Comparison of ENCODE assay signal across 47 mouse cellular contexts in genomic region chr17:37569351-37569750, GRCm38 (mm10). TPM values are rescaled to one million over a fixed set of nuclear protein-coding genes. Genes with fewer than 3 reads are reported as not detected.
"Had no signal": no experiment of that assay in that cellular context is flagged by ENCODE, and none has a peak within 500 bp of the region (broad histone marks: within the 10 kb centered on the region; RNA-seq: fewer than 3 reads in every experiment).

Gene Olfr112, minus strand, starts transcription at chr17:37569451.

- H3K4me3 ChIP-seq: left cerebral cortex, adult 2 months; limb, embryonic 10.5 days; limb, embryonic 12.5 days; limb, embryonic 13.5 days; limb, embryonic 15.5 days; liver, embryonic 12.5 days; liver, embryonic 13.5 days; liver, embryonic 15.5 days; lung, embryonic 15.5 days; megakaryocyte, embryonic 14.5 days; midbrain, embryonic 10.5 days; midbrain, embryonic 12.5 days; midbrain, embryonic 13.5 days; midbrain, embryonic 15.5 days; myocyte had no signal

- H3K27me3 ChIP-seq: limb, embryonic 12.5 days; limb, embryonic 13.5 days; limb, embryonic 15.5 days; liver, embryonic 12.5 days; liver, embryonic 13.5 days; liver, embryonic 15.5 days; lung, embryonic 15.5 days; megakaryocyte, embryonic 14.5 days; midbrain, embryonic 12.5 days; midbrain, embryonic 13.5 days; midbrain, embryonic 15.5 days had no signal

- DNase-seq: left cerebral cortex, postnatal 4 days; liver; liver, embryonic 13.5 days; liver, postnatal 0 days; lung, adult 18-20 months; lung, adult 2 months; lung, embryonic 14.5 days; lung, postnatal 10 days; lung, postnatal 14 days; lung, postnatal 36 days; lung, postnatal 4 days; midbrain, embryonic 14.5 days had no signal

- H3K36me3 ChIP-seq: limb, embryonic 10.5 days; limb, embryonic 12.5 days; limb, embryonic 13.5 days; limb, embryonic 15.5 days; liver, embryonic 12.5 days; liver, embryonic 13.5 days; liver, embryonic 15.5 days; lung, embryonic 15.5 days; midbrain, embryonic 10.5 days; midbrain, embryonic 12.5 days; midbrain, embryonic 13.5 days; midbrain, embryonic 15.5 days had no signal

- H3K27ac ChIP-seq: left cerebral cortex, adult 2 months; limb, embryonic 10.5 days; limb, embryonic 12.5 days; limb, embryonic 13.5 days; limb, embryonic 15.5 days; liver, embryonic 12.5 days; liver, embryonic 13.5 days; liver, embryonic 14.5 days; liver, embryonic 15.5 days; lung, embryonic 15.5 days; macrophage; midbrain, embryonic 10.5 days; midbrain, embryonic 12.5 days; midbrain, embryonic 13.5 days; midbrain, embryonic 15.5 days had no signal

- H3K4me1 ChIP-seq: limb, embryonic 10.5 days; limb, embryonic 12.5 days; limb, embryonic 13.5 days; limb, embryonic 15.5 days; liver, embryonic 12.5 days; liver, embryonic 13.5 days; liver, embryonic 15.5 days; lung, embryonic 15.5 days; megakaryocyte, embryonic 14.5 days; midbrain, embryonic 10.5 days; midbrain, embryonic 12.5 days; midbrain, embryonic 13.5 days; midbrain, embryonic 15.5 days had no signal

RNA-seq across cellular contexts. Expression of gene Olfr112, which starts in this region (rescaled TPM):
- total RNA-seq: left cerebral cortex, adult 2 months; left cerebral cortex, adult 8-10 months; left cerebral cortex, postnatal 10 days; left cerebral cortex, postnatal 14 days; left cerebral cortex, postnatal 25 days; left cerebral cortex, postnatal 36 days; left cerebral cortex, postnatal 4 days; liver, adult 2 months; megakaryocyte progenitor cell, adult 5-6 weeks; megakaryocyte, adult 5-6 weeks; megakaryocyte-erythroid progenitor cell, adult 5-6 weeks; midbrain, postnatal 0 days; monocyte, adult 5-6 weeks had no signal
- polyA plus RNA-seq: limb, embryonic 10.5 days; limb, embryonic 11.5 days; limb, embryonic 12.5 days; limb, embryonic 13.5 days; limb, embryonic 14.5 days; limb, embryonic 15.5 days; liver, adult 2 months; liver, embryonic 11.5 days; liver, embryonic 12.5 days; liver, embryonic 13.5 days; liver, embryonic 14.5 days; liver, embryonic 15.5 days; liver, embryonic 16.5 days; liver, postnatal 0 days; lung, adult 2 months; lung, embryonic 14.5 days; lung, embryonic 15.5 days; lung, embryonic 16.5 days; lung, postnatal 0 days; macrophage; midbrain, embryonic 10.5 days; midbrain, embryonic 11.5 days; midbrain, embryonic 12.5 days; midbrain, embryonic 13.5 days; midbrain, embryonic 14.5 days; midbrain, embryonic 15.5 days; midbrain, embryonic 16.5 days; midbrain, postnatal 0 days; myocyte had no signal
